Mouse (Mus musculus) brain, embryonic 14.5 days (tissue): ENCODE measurements around the gene Tph2. TPM values are rescaled to one million over a fixed set of nuclear protein-coding genes. Genes with fewer than 3 reads are reported as not detected.
"Not testable (repeated sequence)": the region's sequence is repeated elsewhere in the genome, so short reads cannot be mapped to it uniquely, and the experiment has no call there.

Experiments used
- DNase-seq: peaks from one replicate; pipeline ENCODE4 v3.0.0-alpha.2; 2011; ENCODE audit warnings: low read depth
- CTCF ChIP-seq: fragments of 200-500 bp; IDR thresholded peaks from 2 replicates; pipeline ENCODE4 v1.5.1; 2012; ENCODE audit warnings: inconsistent platforms, mild to moderate bottlenecking, moderate library complexity, borderline replicate concordance; ENCODE audit not compliant: insufficient read depth, insufficient read length; ENCODE audit errors: extremely low read depth
- POLR2A ChIP-seq: fragments of 200-500 bp; IDR thresholded peaks from 2 replicates; pipeline ENCODE4 v1.6.1; 2012; ENCODE audit warnings: mild to moderate bottlenecking, inconsistent platforms, borderline replicate concordance; ENCODE audit not compliant: poor library complexity, insufficient read depth, insufficient read length, severe bottlenecking; ENCODE audit errors: extremely low read depth
- polyA plus RNA-seq: library from polyadenylated mRNA; depleted of rRNA; stranded (reverse); fragments of >200 nt; gene quantifications from 2 replicates; pipeline ENCODE4 v1.2.3, GENCODE M21; 2012; rRNA removed

Gene Tph2
- polyA plus RNA-seq = 1.6 and 3.2 TPM in 2 replicates

DNA sequence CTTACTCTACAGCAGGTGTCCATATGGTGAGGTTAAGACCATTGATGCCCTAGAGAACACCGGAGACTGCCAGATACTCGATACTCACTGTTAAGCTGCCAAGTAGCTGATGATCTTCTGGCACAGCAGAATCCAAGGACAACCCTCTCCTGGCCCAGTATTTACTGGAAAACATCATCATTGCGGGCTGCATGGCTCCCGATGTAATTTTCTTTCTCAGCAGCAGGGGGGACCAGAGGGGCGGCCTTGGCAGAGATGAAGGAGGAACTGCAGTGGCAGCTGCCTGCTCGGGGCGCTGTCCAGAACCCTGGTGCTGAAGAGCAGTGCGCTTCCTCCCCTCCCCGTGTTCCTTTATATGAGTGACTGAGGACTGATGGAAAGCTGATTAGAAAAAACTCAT lies at the start of gene Tph2:
Tph2 (minus strand) TSS at position 326 of the 400 bp plus-strand sequence.
- peak; percentile 83 for DNase-seq
- no peak for TF ChIP-seq POLR2A
- peak; percentile 75; the same call in 1 of the 2 replicates for TF ChIP-seq CTCF

DNA sequence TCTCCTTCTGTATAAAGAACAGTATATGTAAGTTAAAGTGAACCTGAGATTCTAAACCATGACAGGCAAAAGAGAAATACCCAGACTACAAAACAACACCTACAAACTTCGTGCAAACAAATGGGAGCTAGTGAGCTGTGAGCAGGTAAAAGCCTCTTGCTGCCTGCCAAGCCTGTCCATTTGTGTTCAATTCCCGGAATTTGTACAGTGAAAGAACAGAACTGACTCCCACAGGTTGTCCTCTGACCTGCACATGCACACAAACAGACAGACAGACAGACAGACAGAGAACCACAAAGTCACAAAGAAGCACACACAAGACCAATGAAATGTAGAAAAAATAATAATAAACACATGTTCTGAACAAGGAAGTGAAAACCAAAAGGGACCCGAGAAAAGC lies 49.0 kb upstream of the Tph2 start:
- no peak for TF ChIP-seq CTCF
- no peak for TF ChIP-seq POLR2A
- DNase-seq = no peak

DNA sequence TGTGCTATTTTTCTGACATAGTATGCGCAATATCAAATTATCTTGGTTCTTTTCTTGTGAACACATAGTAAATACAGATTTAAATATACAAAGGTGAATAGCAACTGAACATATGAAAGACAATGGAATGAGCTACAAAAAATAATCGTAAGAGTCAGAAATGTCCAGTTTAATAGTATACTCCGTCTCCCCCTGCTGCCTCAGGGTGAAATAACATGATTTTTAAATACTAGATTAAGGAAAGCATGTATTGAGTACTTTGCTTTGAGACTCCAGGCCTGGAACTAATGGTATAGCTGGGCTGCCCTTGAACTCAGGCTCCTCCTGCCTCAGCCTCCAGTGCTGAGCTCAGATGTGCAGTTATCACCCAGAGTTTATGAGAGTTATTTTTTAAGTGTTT lies 47.7 kb upstream of the Tph2 start:
- peak; percentile 19 for DNase-seq
- TF ChIP-seq POLR2A (no peak), CTCF (no peak)

DNA sequence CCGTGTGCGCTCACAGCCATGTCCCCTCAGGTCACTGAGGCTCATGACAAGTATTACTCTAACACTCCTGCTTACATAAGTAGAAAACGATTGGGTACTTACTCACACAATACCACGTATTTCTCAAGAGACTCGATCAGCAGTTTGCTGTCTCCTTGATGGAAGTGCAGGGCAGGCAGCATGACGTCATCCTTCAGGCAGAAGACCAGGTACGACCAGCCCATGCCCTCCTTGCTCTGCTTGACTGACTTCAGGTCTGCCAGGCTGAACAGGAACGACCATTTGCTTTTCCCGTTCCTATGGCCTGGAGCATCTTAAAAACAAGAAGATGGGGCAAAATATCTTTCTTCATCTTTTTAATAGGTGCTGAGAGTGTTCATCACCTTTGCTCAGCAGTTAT lies 44.2 kb upstream of the Tph2 start:
- TF ChIP-seq CTCF (no peak), POLR2A (no peak)
- DNase-seq = no peak

DNA sequence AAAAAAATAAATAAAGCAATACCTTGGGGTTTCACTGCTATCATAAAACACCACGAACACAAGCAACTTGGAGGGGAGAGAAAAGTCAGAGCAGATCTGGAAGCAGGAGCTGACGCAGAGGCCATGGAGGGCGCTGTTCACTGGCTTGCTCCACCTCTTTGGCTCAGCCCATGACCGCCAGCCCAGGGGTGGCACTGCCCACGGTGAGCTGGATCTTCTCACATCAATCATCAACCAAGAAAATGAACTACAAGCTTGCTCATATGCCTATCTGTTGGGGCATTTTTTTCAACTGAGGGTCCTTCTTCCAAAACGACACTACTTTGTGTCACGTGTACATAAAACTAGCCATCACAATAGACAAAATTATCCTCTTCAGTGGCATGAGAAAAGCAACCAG lies 41.8 kb upstream of the Tph2 start:
- no peak for DNase-seq
- TF ChIP-seq POLR2A (no peak), CTCF (no peak)

DNA sequence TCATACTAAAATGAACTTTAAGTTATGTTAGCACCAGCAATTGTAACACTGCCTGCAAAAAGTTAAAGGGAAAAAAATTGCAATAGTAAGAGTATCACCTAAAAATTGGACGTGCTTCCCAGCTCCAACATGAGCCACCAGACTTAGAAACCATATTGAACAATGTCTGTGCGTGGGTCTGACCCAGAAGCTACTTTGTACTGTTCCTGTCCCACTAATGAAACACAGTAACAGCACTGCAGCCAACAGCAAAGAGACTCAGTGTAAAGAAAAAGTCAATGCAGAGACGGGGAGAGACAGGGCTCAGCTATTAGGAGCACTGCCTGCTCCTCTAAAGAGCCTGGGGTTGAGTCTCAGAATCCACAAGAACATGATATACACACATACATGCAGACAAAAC lies 39.0 kb upstream of the Tph2 start:
- DNase-seq = no peak
- no peak for TF ChIP-seq CTCF
- no peak for TF ChIP-seq POLR2A

DNA sequence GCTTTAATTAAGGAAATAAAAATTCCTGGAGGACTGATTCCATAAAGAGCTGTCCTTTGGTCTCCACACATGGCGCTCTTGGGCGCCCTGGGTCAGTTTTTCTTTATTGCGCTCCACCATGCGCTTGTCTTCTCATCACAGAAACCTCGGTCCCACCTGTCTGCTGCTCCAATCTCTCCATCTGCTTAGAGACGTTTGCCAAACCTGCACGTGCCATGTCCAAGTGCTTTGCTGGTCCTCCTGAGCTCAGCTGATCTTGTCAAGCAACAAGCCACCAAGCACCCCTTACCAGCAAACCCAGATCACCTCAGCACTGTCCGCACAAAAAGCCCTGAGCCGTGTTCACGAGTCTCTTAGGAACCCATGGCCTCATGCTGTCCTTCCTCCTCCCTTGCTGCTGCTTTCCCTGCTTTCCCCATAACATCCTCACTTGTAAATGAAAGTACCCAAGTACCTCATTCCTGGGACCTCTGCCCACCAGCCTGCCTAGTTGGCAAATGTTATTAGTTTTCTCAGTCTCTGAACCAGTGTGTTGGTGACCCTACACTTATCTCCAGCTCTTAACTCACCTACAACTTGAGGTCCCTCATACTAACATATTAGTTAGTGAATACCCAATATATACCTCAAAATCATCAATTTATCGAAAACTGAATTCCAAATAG lies 28.2 kb upstream of the Tph2 start:
- DNase-seq = no peak
- TF ChIP-seq CTCF (no peak), POLR2A (no peak)

DNA sequence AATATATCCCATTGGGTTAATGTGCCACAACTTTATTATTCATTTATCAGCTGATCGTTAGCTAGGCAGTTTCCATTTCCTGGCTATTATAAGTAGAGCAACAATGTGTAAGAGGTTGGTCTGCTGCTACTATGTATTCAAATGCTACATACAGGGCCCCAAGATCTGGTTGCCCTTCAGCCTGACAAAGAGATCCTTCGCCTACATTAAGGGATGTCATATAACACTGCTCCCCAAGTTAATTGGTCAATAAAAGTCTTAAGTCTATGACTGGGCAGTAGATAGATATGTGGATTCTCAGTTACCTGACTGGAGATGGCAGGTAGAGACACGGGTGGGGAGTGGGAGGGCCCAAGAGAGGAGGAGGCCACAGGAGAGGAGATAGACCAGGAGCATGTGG lies 21.0 kb upstream of the Tph2 start:
- TF ChIP-seq POLR2A (no peak), CTCF (no peak)
- DNase-seq = no peak

DNA sequence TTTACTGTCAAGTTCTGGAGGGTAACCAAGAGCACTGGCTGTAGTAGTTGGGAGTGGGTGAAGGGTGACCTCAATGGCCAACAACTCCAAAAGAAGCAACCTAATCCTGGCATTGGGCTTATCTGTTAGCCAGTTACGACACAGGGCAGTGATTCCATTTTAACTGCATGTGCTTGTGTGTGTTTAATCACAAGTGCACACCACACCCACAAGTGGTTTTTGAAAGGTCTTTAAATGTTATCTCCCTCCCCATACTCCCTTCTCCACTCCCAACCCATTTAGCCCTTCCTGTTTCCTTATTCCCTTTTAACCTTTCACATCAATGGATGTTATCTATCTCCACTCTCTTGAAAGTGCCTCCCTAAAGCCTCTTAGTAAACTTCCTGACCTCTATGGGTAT lies 20.5 kb upstream of the Tph2 start:
- TF ChIP-seq CTCF (no peak), POLR2A (no peak)

DNA sequence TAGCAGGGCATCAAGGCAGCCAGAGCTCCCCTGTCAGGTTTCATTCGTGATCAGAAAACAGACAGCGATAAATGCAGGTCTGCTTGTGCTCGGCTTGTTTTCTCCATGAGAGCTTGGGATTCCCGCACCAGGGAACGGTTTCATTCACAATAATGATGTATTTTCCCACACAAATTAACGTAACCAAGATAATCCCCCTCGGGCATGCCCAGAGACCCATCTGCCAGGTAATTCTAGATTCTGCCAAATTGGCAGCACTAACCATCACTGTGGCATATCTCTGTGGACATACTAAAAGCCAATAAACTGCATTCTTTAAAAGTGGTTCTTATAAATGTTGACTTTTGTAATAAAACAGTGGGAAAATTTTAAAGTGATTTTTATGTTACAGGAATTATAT lies 6.4 kb upstream of the Tph2 start:
- DNase-seq = peak; percentile 85
- TF ChIP-seq CTCF (no peak), POLR2A (no peak)

More for the DNA sequence above, 20.5 kb upstream of the Tph2 start:
- DNase-seq = no peak

DNA sequence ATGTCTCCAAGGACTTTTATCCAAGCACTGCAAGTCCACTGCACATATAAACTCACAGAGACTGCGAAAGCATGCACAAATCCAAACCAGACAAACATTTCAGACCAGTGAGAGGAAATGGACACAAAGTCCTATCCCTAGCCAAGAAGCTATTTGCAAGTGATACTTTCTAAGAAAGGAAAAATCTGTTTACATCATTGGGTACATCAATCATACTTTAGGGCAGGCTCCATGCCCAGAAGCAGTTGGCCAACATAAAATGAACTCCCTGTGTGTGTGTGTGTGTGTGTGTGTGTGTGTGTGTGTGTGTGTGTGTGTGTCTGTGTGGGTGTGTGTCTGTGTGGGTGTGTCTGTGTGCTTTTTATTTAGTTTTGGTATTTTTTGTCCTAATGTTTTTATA lies 2.6 kb upstream of the Tph2 start:
- DNase-seq = peak; percentile 77
- no peak for TF ChIP-seq POLR2A
- no peak for TF ChIP-seq CTCF

DNA sequence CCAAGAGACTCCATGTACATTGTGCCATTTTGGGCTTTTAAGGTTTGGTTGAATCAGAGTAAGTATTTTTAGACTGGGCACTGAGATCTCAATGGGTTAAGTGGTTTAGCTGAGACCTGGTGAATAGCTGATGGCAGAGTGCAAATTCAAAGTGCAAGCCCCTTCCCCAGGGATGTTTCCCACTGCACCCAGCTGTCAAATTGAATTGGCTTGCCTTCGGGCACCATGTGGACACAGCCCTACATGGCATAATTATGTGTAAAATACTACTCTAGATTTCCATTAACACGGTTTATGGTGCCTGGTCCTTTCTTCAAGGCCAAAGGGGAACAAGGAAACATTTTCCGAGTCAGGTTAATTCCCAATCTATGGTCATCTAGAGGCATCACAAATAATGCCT lies 3.8 kb downstream of the Tph2 start:
- peak; percentile 63 for DNase-seq
- TF ChIP-seq CTCF (no peak), POLR2A (no peak)

DNA sequence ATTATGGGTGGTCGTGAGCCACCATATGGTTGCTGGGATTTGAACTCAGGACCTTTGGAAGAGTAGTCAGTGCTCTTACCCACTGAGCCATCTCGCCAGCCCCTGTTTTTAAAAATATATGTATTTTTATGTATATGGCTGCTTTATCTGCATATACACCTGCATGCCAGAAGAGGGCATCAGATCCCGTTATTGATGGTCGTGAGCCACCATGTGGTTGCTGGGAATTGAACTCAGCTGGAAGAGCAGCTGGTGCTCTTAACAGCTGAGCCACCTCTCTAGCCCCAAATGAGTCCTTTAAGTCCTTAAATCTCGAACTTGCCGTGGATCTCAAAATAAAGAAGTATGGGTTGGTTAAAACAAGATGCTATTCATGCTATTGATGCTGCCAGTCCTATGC lies 6.8 kb downstream of the Tph2 start:
- DNase-seq = not testable (repeated sequence)

DNA sequence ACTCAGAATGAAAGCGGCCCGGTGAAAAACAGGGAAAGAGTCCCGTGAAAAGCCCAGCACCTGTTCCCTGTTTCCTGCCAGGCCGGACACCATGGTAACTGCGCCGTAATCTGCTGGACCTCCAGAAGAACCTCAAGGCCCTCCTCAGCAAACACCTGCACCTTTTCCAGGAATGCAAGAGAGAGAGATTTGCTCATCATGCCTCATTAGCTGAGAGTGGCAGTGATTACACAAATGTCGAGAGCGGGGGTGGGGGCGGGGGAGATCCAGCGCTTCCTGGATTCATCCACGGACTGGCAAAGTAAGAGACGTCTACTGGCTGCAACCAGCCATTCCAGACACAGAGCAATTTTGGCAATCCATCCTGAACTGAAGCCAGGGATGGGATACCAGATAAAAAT lies 9.2 kb downstream of the Tph2 start:
- DNase-seq = peak; percentile 84
- no peak for TF ChIP-seq CTCF
- no peak for TF ChIP-seq POLR2A
